Mouse (Mus musculus) heart, adult 10 weeks (tissue): Measurements from ENCODE around the gene Clic3. TPM values are rescaled to one million over a fixed set of nuclear protein-coding genes. Genes with fewer than 3 reads are reported as not detected.

ENCODE experiments used
- polyA plus RNA-seq: library from polyadenylated mRNA; stranded (reverse); fragments of 350-450 nt; fragmentation: Illumina TruSeq; extraction: RNeasy Lipid Tissue Mini Kit (QIAGEN cat#74804); gene quantifications from one replicate; pipeline ENCODE4 v1.2.3, GENCODE M21; 2014; ENCODE audit warnings: low read depth, low replicate concordance

Gene Clic3
- polyA plus RNA-seq: 1.3 TPM

GRCm38 (mm10) chr2:25456205-25456953, at the start of gene Clic3:
Gene Clic3, plus strand, starts transcription at chr2:25456838.

GRCm38 (mm10) chr2:25422587-25423410, 33.8 kb upstream of the Clic3 start, which contains the start of gene Fut7:
Gene Fut7, plus strand, starts transcription at chr2:25423267.

GRCm38 (mm10) chr2:25428442-25429236, 28.0 kb upstream of the Clic3 start, which contains the start of gene Abca2:
Gene Abca2, plus strand, starts transcription at chr2:25428703.

GRCm38 (mm10) chr2:25460551-25461309, 4.1 kb downstream of the Clic3 start, which contains the start of gene Paxx:
Gene Paxx, minus strand, starts transcription at chr2:25461094.

GRCm38 (mm10) chr2:25469969-25470368, 13.3 kb downstream of the Clic3 start, which contains the start of gene Ptgds:
Gene Ptgds, minus strand, starts transcription at chr2:25470046.

GRCm38 (mm10) chr2:25493476-25493961, 36.9 kb downstream of the Clic3 start, which contains the start of gene Lcn12:
Gene Lcn12, minus strand, starts transcription at chr2:25493911.

GRCm38 (mm10) chr2:25500576-25501405, 44.2 kb downstream of the Clic3 start, which contains the start of gene Fbxw5:
Gene Fbxw5, plus strand, starts transcription at chr2:25500750.

GRCm38 (mm10) chr2:25501593-25502486, 45.2 kb downstream of the Clic3 start, which contains the start of gene C8g:
Gene C8g, minus strand, starts transcription at chr2:25501719.

Other genes with a start within 250 kb of the Clic3 start
- 34.5 TPM for gene Nelfb, start 245.3 kb upstream of the Clic3 start, polyA plus RNA-seq
- gene Stpg3, start 242.2 kb upstream of the Clic3 start, polyA plus RNA-seq: not detected
- gene Fam166a, start 238.1 kb upstream of the Clic3 start, polyA plus RNA-seq: not detected
- gene Tubb4b, start 232.1 kb upstream of the Clic3 start, polyA plus RNA-seq: 275 TPM
- gene Slc34a3, start 222.5 kb upstream of the Clic3 start, polyA plus RNA-seq: not detected
- not detected for gene Rnf224, start 220.1 kb upstream of the Clic3 start, polyA plus RNA-seq
- gene Rnf208, start 214.6 kb upstream of the Clic3 start, polyA plus RNA-seq: not detected
- gene Cysrt1, start 214.4 kb upstream of the Clic3 start, polyA plus RNA-seq: not detected
- gene AL732309.1, start 210.0 kb upstream of the Clic3 start, polyA plus RNA-seq: 6.4 TPM
- 9.8 TPM for gene Tmem203, start 201.4 kb upstream of the Clic3 start, polyA plus RNA-seq
- 3.3 TPM for gene Tprn, start 194.2 kb upstream of the Clic3 start, polyA plus RNA-seq
- 49.1 TPM for gene Ssna1, start 184.4 kb upstream of the Clic3 start, polyA plus RNA-seq
- gene Anapc2, start 184.4 kb upstream of the Clic3 start, polyA plus RNA-seq: 42.7 TPM
- not detected for gene Tmem210, start 168.7 kb upstream of the Clic3 start, polyA plus RNA-seq
- not detected for gene Lrrc26, start 166.9 kb upstream of the Clic3 start, polyA plus RNA-seq
- not detected for gene Grin1, start 137.7 kb upstream of the Clic3 start, polyA plus RNA-seq
- 21.4 TPM for gene Man1b1, start 124.5 kb upstream of the Clic3 start, polyA plus RNA-seq
- gene Dpp7, start 100.5 kb upstream of the Clic3 start, polyA plus RNA-seq: 6.7 TPM
- gene Uap1l1, start 91.2 kb upstream of the Clic3 start, polyA plus RNA-seq: 8.8 TPM
- gene Sapcd2, start 84.5 kb upstream of the Clic3 start, polyA plus RNA-seq: not detected
- 16.2 TPM for gene Entpd2, start 61.0 kb upstream of the Clic3 start, polyA plus RNA-seq
- 36.7 TPM for gene Npdc1, start 57.5 kb upstream of the Clic3 start, polyA plus RNA-seq
- not detected for gene Fut7, start 33.6 kb upstream of the Clic3 start, polyA plus RNA-seq
- gene Abca2, start 28.1 kb upstream of the Clic3 start, polyA plus RNA-seq: 33.3 TPM
- gene Paxx, start 4.3 kb downstream of the Clic3 start, polyA plus RNA-seq: 27.9 TPM
- 1,706 TPM for gene Ptgds, start 13.2 kb downstream of the Clic3 start, polyA plus RNA-seq
- gene Lcn12, start 37.1 kb downstream of the Clic3 start, polyA plus RNA-seq: not detected
- 77.7 TPM for gene Fbxw5, start 43.9 kb downstream of the Clic3 start, polyA plus RNA-seq
- 4.2 TPM for gene C8g, start 44.9 kb downstream of the Clic3 start, polyA plus RNA-seq
- 13.2 TPM for gene Traf2, start 90.1 kb downstream of the Clic3 start, polyA plus RNA-seq
- gene Edf1, start 101.0 kb downstream of the Clic3 start, polyA plus RNA-seq: 280 TPM
- gene Mamdc4, start 118.0 kb downstream of the Clic3 start, polyA plus RNA-seq: 1.7 TPM
- 91.0 TPM for gene Phpt1, start 118.4 kb downstream of the Clic3 start, polyA plus RNA-seq
- 0.08 TPM for gene Ajm1, start 124.9 kb downstream of the Clic3 start, polyA plus RNA-seq
- gene Rabl6, start 151.7 kb downstream of the Clic3 start, polyA plus RNA-seq: 77.4 TPM
- gene Ccdc183, start 160.8 kb downstream of the Clic3 start, polyA plus RNA-seq: not detected
- gene Tmem141, start 165.2 kb downstream of the Clic3 start, polyA plus RNA-seq: 55.1 TPM
- gene Fcna, start 171.2 kb downstream of the Clic3 start, polyA plus RNA-seq: 4.1 TPM
- gene Lcn8, start 196.3 kb downstream of the Clic3 start, polyA plus RNA-seq: not detected
- gene Lcn5, start 201.1 kb downstream of the Clic3 start, polyA plus RNA-seq: not detected
- not detected for gene Lcn6, start 219.9 kb downstream of the Clic3 start, polyA plus RNA-seq
- gene Lcn10, start 225.9 kb downstream of the Clic3 start, polyA plus RNA-seq: not detected
- gene Obp2a, start 243.2 kb downstream of the Clic3 start, polyA plus RNA-seq: not detected
- 16.2 TPM for gene Bmyc, start 249.9 kb downstream of the Clic3 start, polyA plus RNA-seq